11 mouse cellular contexts compared by ENCODE assay signal in genomic region chr11:54905931-54906330, GRCm38 (mm10). TPM values are rescaled to one million over a fixed set of nuclear protein-coding genes. Genes with fewer than 3 reads are reported as not detected.
A peak's percentile ranks its signal among the peaks of the same experiment; 100 is the strongest.
DNase-seq lines count a peak whose midpoint lies in the region; ATAC-seq and TF ChIP-seq lines count a peak whose summit lies in the region.
"Had no signal": no experiment of that assay in that cellular context is flagged by ENCODE, and none has a peak within 500 bp of the region (broad histone marks: within the 10 kb centered on the region; RNA-seq: fewer than 3 reads in every experiment).

No protein-coding gene starts in this region.

- H3K36me3 ChIP-seq in heart, postnatal 0 days (replicated peaks; ENCODE audit: control insufficient read depth, insufficient read depth, low read length): peaks cover 30% of the 10 kb centered on the region
- peaks cover 6% of the 10 kb centered on the region; the same call in 1 of the 2 replicates for H3K36me3 ChIP-seq in stomach, postnatal 0 days (ENCODE audit: control insufficient read depth, insufficient read depth, low read length)

- peak; percentile 64 for DNase-seq in lung, postnatal 10 days
- DNase-seq in lung, postnatal 25 days (ENCODE audit: low spot score): no peak
- no peak for DNase-seq in heart, postnatal 0 days (ENCODE audit: low spot score)
- peak; percentile 69 for DNase-seq in kidney, postnatal 14 days
- DNase-seq in layer of hippocampus, adult 9-11 months: no peak
- no peak for DNase-seq in left cerebral cortex, adult 9 months (ENCODE audit: low spot score in 2 of 2)
- DNase-seq in stomach, postnatal 0 days (ENCODE audit: low spot score): no peak
- DNase-seq: thymus, adult 18-20 months had no signal

- no peaks in the 10 kb centered on the region for H3K27me3 ChIP-seq in heart, postnatal 0 days (ENCODE audit: control insufficient read depth, insufficient read depth, low read length)
- H3K27me3 ChIP-seq in stomach, postnatal 0 days (ENCODE audit: control insufficient read depth, insufficient read depth, low read length): no peaks in the 10 kb centered on the region
- H3K27me3 ChIP-seq: forebrain, embryonic 13.5 days; neural tube, embryonic 12.5 days had no signal

- no peak overlapping the region for H3K9ac ChIP-seq in heart, postnatal 0 days (replicated peaks; ENCODE audit: low read depth, low read length)
- H3K9ac ChIP-seq in stomach, postnatal 0 days (ENCODE audit: low read length): no peak overlapping the region
- H3K9ac ChIP-seq: forebrain, embryonic 13.5 days; neural tube, embryonic 12.5 days had no signal

- peak overlapping the region; percentile 55 for H3K27ac ChIP-seq in heart, postnatal 0 days (ENCODE audit: low read depth)
- no peak overlapping the region; the same call in 1 of the 2 replicates for H3K27ac ChIP-seq in stomach, postnatal 0 days (replicated peaks)
- H3K27ac ChIP-seq: forebrain, embryonic 13.5 days; hindbrain, postnatal 0 days; neural tube, embryonic 12.5 days had no signal

- no peak for ATAC-seq in heart, postnatal 0 days (ENCODE audit: insufficient read depth, low read depth)
- ATAC-seq in stomach, postnatal 0 days (ENCODE audit: low FRiP score, low TSS enrichment): no peak
- ATAC-seq: forebrain, embryonic 13.5 days; hindbrain, postnatal 0 days had no signal

- peaks cover 15% of the 10 kb centered on the region for H3K4me1 ChIP-seq in heart, postnatal 0 days (ENCODE audit: control insufficient read depth, insufficient read depth)
- peaks cover 3% of the 10 kb centered on the region; the same call in 1 of the 2 replicates for H3K4me1 ChIP-seq in stomach, postnatal 0 days (replicated peaks; ENCODE audit: control insufficient read depth, insufficient read depth)

- no peak overlapping the region for H3K4me2 ChIP-seq in heart, postnatal 0 days (ENCODE audit: low read depth, low read length)
- no peak overlapping the region for H3K4me2 ChIP-seq in stomach, postnatal 0 days (replicated peaks; ENCODE audit: low read depth)
- H3K4me2 ChIP-seq: forebrain, embryonic 13.5 days; neural tube, embryonic 12.5 days had no signal

- no peak for TF ChIP-seq EP300 in heart, postnatal 0 days (IDR thresholded peaks at IDR 0.05; ENCODE audit: low read depth)
- TF ChIP-seq EP300 in stomach, postnatal 0 days (optimal IDR thresholded peaks at IDR 0.05): no peak

- H3K4me3 ChIP-seq in heart, postnatal 0 days (ENCODE audit: low read depth, low read length): no peak overlapping the region
- no peak overlapping the region for H3K4me3 ChIP-seq in stomach, postnatal 0 days (ENCODE audit: low read depth, low read length)
- H3K4me3 ChIP-seq: forebrain, embryonic 13.5 days; neural tube, embryonic 12.5 days had no signal

- WGBS in heart, postnatal 0 days: 30% methylated on average over 4 of the region's 4 CpGs
- WGBS in stomach, postnatal 0 days: 34% methylated on average over 4 of the region's 4 CpGs

- TF ChIP-seq CTCF in heart, postnatal 0 days (IDR thresholded peaks at IDR 0.05; ENCODE audit: low read depth): no peak
- no peak for TF ChIP-seq CTCF in stomach, postnatal 0 days (IDR thresholded peaks at IDR 0.05; ENCODE audit: low read depth)

- H3K9me3 ChIP-seq in heart, postnatal 0 days (replicated peaks; ENCODE audit: control insufficient read depth, low read length): no peaks in the 10 kb centered on the region
- no peaks in the 10 kb centered on the region for H3K9me3 ChIP-seq in stomach, postnatal 0 days (ENCODE audit: control insufficient read depth, low read length)
- H3K9me3 ChIP-seq: forebrain, embryonic 13.5 days; neural tube, embryonic 12.5 days had no signal

RNA-seq across cellular contexts. Expression of gene Gpx3, which starts 3.7 kb away (rescaled TPM):
- 114 and 243 TPM in 2 replicates for total RNA-seq in heart, postnatal 0 days (2014; rRNA removed; ENCODE audit: low replicate concordance)
- 788 and 904 TPM in 2 replicates for polyA plus RNA-seq in heart, postnatal 0 days (2015; fragmentation: Nextera tagmentation; extraction: Ambion mirVana)
- polyA plus RNA-seq in stomach, postnatal 0 days (2015; fragmentation: Nextera tagmentation; extraction: Ambion mirVana): 185 and 206 TPM in 2 replicates

RNA-seq across cellular contexts. Expression of gene Hint1, which starts 39.7 kb away (rescaled TPM):
- total RNA-seq in heart, postnatal 0 days (2014; rRNA removed; ENCODE audit: low replicate concordance): 704 and 779 TPM in 2 replicates
- polyA plus RNA-seq in heart, postnatal 0 days (2015; fragmentation: Nextera tagmentation; extraction: Ambion mirVana): 923 and 965 TPM in 2 replicates
- 745 and 824 TPM in 2 replicates for polyA plus RNA-seq in stomach, postnatal 0 days (2015; fragmentation: Nextera tagmentation; extraction: Ambion mirVana)

RNA-seq across cellular contexts. Expression of gene Lyrm7, which starts 45.2 kb away (rescaled TPM):
- total RNA-seq in heart, postnatal 0 days (2014; rRNA removed; ENCODE audit: low replicate concordance): 4.5 and 6.3 TPM in 2 replicates
- polyA plus RNA-seq in heart, postnatal 0 days (2015; fragmentation: Nextera tagmentation; extraction: Ambion mirVana): 19.2 and 20.2 TPM in 2 replicates
- 4.5 and 4.8 TPM in 2 replicates for polyA plus RNA-seq in stomach, postnatal 0 days (2015; fragmentation: Nextera tagmentation; extraction: Ambion mirVana)

RNA-seq across cellular contexts. Expression of gene Tnip1, which starts 56.8 kb away (rescaled TPM):
- total RNA-seq in heart, postnatal 0 days (2014; rRNA removed; ENCODE audit: low replicate concordance): 16.6 and 19.9 TPM in 2 replicates
- polyA plus RNA-seq in heart, postnatal 0 days (2015; fragmentation: Nextera tagmentation; extraction: Ambion mirVana): 19.7 and 22.7 TPM in 2 replicates
- 14.7 and 15.5 TPM in 2 replicates for polyA plus RNA-seq in stomach, postnatal 0 days (2015; fragmentation: Nextera tagmentation; extraction: Ambion mirVana)

Comparison
In these comparisons a context has a peak if more than half of its experiments do, and no peak if none do; other contexts are left out.
1. DNase-seq: peak in lung, postnatal 10 days (single experiment) and kidney, postnatal 14 days (single experiment); none in lung, postnatal 25 days (single experiment), heart, postnatal 0 days (single experiment), layer of hippocampus, adult 9-11 months (single experiment), left cerebral cortex, adult 9 months (0 of 2) and stomach, postnatal 0 days (single experiment).